Mouse (Mus musculus) neural tube, embryonic 10.5 days (tissue): ENCODE results near the gene Wfdc6a.

Experiments used
- DNase-seq: peaks from one replicate; pipeline ENCODE4 v3.0.0-alpha.2; 2017; ENCODE audit warnings: low spot score; ENCODE audit errors: extremely low spot score

Gene Wfdc6a

GRCm38 (mm10) chr2:164550895-164551269 is 34.4 kb downstream of the Wfdc6a start:
- DNase-seq = no peak

- DNase-seq = no peak
These were observed 35.0 kb downstream of the Wfdc6a start for GRCm38 (mm10) chr2:164549963-164550894.

GRCm38 (mm10) chr2:164549338-164549737 is 35.9 kb downstream of the Wfdc6a start:
- no peak for DNase-seq

- no peak for DNase-seq
These were observed 40.7 kb downstream of the Wfdc6a start for GRCm38 (mm10) chr2:164544454-164545097.

- DNase-seq = no peak
These were observed 41.5 kb downstream of the Wfdc6a start for GRCm38 (mm10) chr2:164543745-164544144.

- no peak for DNase-seq
These were observed 42.6 kb downstream of the Wfdc6a start for GRCm38 (mm10) chr2:164542598-164542997.

GRCm38 (mm10) chr2:164542132-164542531 is 43.1 kb downstream of the Wfdc6a start:
- DNase-seq = no peak

- DNase-seq = no peak
These were observed 44.4 kb downstream of the Wfdc6a start for GRCm38 (mm10) chr2:164540652-164541427.

GRCm38 (mm10) chr2:164537003-164537402 is 48.2 kb downstream of the Wfdc6a start:
- DNase-seq = no peak

GRCm38 (mm10) chr2:164534315-164534714 is 50.9 kb downstream of the Wfdc6a start:
- no peak for DNase-seq

- peak; percentile 73 for DNase-seq
These were observed 54.1 kb downstream of the Wfdc6a start for GRCm38 (mm10) chr2:164531169-164531568.
